Mouse (Mus musculus) gastrocnemius, adult 2 months (tissue): ENCODE data around the gene Hoga1. TPM values are rescaled to one million over a fixed set of nuclear protein-coding genes. Genes with fewer than 3 reads are reported as not detected.

Experiments used
- DNase-seq: peaks from one replicate; pipeline ENCODE4 v3.0.0; 2022
- H3K27ac ChIP-seq: fragments of 200-600 bp; 2 replicates; pipeline ENCODE4 v1.8.1; 2022; ENCODE audit warnings: mild to moderate bottlenecking
- H3K4me3 ChIP-seq: fragments of 200-600 bp; 2 replicates; pipeline ENCODE4 v1.8.1; 2022; ENCODE audit warnings: mild to moderate bottlenecking, moderate library complexity
- CTCF ChIP-seq: fragments of 200-600 bp; IDR thresholded peaks from 2 replicates; pipeline ENCODE4 v1.8.1; 2022; ENCODE audit warnings: antibody characterized with exemption, mild to moderate bottlenecking, moderate library complexity
- intact Hi-C: fragments of 180-260 bp; cut with DNase I; formaldehyde crosslinking; loops from one replicate; pipeline ENCODE4 v1.15.1; 2025
- long read RNA-seq, 2 experiments: library from polyadenylated mRNA; stranded (forward); transcript quantifications; one replicate each; pipeline ENCODE4 v2.0.0; 2021
- total RNA-seq, 2 experiments: library from RNA; stranded (reverse); gene quantifications; 2 replicates each; pipeline ENCODE4 v1.2.3; 2021

Hoga1 gene
- 1 to 10 TPM; 2.9 to 3.1 TPM for total RNA-seq
- long read RNA-seq, experiment 1, partial matches to known transcripts, result 1 of 1 reads
- long read RNA-seq, experiment 1, other reads (novel, unspliced or antisense), result 0 of 1 reads
- long read RNA-seq, experiment 2, partial matches to known transcripts, result 0 of 1 reads
- long read RNA-seq, experiment 2, other reads (novel, unspliced or antisense), result 0 of 1 reads

DNA sequence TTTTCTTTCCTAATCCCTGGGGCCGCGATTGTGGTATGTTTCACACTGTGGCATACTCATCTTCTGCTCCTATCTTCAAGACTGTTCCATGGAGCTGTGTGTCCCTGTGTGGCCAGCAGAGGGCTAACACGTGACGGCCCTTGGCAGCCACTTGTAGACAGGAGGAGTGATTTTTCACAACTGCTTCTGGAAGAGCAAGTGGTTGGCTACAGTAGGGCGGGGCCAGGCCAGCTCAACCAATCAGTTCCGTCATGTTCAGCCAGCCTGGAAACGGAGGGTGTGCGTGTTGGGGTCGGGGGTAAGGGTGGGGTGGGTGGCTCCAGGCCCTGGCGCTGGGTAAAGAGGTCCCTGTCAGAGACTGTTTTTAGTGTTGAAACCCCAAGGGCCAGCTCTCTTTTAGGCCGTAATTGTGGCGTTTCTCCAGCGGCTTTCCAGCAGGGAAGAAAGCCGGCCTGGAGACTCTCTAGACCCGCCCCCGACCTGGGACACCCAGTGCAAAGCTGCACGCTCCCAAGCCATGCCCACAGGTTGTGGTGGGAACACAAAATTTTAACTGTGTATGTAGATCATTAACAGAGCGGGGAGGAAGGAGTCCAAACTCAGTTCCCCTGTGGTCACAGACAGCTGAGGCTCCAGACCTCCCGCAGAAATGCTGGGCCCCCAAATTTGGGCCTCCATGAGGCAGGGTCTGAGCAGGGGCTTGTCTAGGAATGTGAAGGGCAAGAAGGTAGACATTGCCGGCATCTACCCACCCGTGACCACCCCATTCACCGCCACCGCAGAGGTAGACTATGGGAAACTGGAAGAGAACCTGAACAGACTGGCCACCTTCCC lies at the start of gene Hoga1:
Gene Hoga1 (plus strand): TSS at position 342 of the 834 bp plus-strand sequence.
- peak within 1 kb of the TSS; percentile 87 for H3K27ac ChIP-seq
- peak within 1 kb of the TSS; percentile 77 for H3K4me3 ChIP-seq
- TF ChIP-seq CTCF, result peak; percentile 79
- peak; percentile 89 for DNase-seq
- intact Hi-C loops, result no loop called here

DNA sequence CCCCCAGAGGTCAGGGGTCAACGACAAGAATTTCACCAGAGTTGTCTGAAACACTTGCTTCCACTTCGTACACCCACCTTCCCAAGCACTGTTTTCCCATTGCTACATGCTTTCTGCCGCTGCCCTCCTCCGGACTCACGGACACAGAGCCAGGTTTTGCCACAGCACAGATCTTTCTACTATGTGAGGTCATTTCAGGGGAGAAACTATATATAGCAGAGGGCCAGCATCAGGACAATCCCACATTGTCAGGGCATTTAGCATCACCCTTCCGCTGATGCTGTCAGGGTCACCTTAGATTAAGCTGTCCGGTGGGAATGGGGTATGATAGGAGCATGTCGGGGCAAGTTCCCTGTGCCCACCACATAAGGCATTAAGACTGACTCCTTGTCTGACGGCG lies 48.3 kb upstream of the Hoga1 start:
- TF ChIP-seq CTCF, result no peak
- H3K4me3 ChIP-seq, result no peak overlapping the region
- intact Hi-C loops, result no loop called here
- no peak overlapping the region for H3K27ac ChIP-seq
- no peak for DNase-seq

DNA sequence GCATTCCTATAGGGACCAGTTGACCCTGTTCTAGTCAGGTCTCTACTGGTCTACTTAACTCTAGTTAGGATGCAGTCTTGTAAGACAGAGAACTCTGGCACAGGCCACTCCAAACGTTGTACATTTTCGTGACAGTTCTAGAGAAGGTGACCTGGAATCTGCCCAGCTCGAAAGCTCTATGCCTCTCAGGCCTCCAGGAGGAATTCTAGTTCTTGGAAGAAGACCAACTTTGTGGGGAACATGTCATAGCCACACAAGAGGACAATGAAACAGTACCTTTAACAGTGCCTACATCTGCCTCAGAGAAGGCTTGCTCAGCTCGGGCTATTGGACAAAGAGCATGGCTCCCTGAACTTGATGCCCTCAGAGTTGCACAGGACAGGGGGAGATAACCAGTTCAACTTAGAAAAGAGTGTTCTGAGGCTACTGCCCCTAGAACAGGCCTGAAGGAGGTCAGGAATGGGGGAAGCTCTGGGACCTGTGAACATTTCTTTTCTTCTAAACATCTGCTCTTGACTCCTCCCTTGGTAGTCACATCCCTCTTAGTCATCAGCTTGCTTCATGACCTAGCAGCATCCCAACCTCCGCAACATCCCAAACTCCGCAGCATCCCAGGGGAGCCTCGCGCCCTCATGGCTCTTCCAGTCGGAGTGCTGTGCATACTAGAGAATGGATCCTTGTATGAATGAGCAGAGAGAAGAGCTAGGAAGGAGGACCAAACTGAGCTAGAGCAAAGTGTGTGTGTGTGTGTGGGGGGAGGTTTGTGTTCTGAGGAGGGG lies 46.5 kb upstream of the Hoga1 start:
- Histone ChIP-seq H3K4me3 (no peak overlapping the region), H3K27ac (peak overlapping the region; percentile 62)
- no peak for TF ChIP-seq CTCF
- DNase-seq, result no peak
- intact Hi-C loops, result no loop called here

DNA sequence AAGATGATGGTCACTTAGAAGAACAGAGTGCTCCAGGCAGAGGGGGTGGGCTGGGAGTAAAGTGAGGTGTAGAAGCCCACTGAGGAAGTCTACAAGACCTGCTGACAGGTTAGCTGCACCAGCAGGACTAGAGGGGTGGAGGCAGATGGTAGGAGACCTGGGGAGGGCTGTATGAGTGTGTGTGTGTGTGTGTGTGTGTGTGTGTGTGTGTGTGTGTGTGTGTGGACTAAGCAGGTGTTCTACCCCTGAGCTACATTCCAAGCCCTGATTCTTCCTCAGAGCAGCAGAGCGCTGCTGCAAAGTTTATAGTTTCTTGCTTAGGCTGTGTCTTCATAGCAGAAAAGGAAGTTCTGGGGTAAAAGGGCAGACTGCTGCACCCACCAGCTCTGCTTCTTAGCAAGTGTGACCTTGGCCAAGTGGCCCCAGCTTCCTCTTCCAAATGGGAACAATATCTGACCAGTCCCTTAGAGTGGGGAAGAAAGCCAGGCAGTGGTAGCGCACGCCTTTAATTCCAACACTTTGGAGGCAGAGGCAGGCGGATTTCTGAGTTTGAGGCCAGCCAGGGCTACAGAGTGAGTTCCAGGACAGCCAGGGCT lies 45.6 kb upstream of the Hoga1 start:
- no peak overlapping the region for H3K4me3 ChIP-seq
- DNase-seq, result no peak
- peak overlapping the region; percentile 82 for H3K27ac ChIP-seq
- intact Hi-C loops, result no loop called here
- TF ChIP-seq CTCF, result no peak

DNA sequence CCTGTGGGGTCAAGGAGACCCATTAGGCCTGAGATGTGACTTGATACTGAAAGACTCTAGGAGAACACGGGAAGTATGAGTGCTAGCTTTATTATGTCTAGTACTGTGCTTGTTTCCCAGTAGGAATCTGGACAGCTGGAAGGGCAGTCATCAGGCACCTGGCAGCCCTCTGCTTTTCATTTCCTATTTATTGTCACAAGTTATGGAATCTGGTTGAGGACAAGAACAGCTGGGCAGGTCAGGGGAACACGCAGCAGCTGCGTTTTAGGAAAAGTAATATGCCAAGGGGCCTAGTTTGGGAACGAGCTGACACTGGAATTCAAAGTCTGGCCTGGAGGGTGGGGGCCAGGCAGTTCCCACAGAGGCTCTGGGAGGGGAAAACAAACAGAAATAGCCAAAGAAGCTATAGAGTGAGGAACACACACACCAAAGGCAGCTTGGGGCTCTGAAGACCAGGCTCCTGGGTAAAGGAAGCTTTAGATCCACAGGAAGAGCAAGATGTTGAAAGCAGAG lies 44.9 kb upstream of the Hoga1 start:
- no peak overlapping the region for H3K4me3 ChIP-seq
- peak overlapping the region; percentile 82 for H3K27ac ChIP-seq
- intact Hi-C loops, result no loop called here
- no peak for TF ChIP-seq CTCF
- no peak for DNase-seq

DNA sequence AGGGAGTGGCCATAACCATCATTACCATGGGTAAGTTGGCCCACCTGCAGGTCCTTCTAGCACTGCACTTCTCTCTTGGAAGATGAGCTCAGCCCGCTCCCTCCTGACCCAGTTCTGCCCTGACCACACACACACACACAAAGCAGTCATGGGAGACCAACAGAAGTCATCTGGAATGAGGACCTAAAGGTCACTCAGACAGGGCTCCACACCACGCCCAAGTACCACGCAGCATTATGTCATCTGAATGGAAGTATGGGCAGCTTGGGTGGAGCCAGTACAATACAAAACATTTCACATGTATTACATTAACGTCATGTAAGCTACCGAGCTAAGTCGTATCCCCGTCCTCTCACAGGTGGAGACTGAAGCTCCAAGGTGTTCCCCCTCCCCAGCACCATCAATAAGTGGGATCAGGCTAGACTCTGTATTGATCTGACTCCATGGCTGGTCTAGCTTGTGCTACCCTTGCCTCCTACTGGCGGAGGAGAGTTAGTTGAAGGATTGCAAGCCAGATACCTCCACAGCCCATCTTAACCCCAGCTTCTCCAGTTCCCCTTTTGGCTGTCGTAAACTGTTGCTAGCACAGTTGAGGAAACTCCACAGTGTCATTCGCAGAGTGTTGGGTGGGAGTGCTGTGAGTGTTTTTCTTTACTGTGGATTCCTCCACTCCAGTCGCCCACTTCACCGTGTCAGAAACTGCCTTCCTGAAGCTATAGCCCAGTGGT lies 44.0 kb upstream of the Hoga1 start:
- no peak for TF ChIP-seq CTCF
- intact Hi-C loops, result no loop called here
- Histone ChIP-seq H3K27ac (peak overlapping the region; percentile 82), H3K4me3 (no peak overlapping the region)
- DNase-seq, result no peak

DNA sequence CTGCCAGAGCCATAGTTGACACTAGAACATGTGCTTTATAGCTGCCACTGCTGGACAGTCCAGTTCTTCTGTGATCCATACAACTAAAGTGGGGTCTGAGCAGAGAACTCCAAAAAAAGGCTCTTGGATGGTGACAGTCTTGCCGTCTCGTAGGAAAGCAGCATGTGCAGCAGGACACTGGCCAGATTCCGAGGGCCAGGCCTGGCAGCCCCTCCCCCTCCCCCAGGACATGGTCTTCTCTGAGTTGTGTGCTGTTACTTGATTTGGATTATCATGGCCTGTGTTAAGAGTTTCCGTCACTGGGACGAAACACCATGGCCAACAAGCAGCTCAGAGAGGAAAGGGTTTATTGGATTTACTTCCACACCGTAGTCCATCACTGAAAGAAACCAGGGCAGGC lies 41.2 kb upstream of the Hoga1 start:
- intact Hi-C loops, result no loop called here
- no peak for DNase-seq
- Histone ChIP-seq H3K27ac (no peak overlapping the region), H3K4me3 (no peak overlapping the region)
- TF ChIP-seq CTCF, result no peak

DNA sequence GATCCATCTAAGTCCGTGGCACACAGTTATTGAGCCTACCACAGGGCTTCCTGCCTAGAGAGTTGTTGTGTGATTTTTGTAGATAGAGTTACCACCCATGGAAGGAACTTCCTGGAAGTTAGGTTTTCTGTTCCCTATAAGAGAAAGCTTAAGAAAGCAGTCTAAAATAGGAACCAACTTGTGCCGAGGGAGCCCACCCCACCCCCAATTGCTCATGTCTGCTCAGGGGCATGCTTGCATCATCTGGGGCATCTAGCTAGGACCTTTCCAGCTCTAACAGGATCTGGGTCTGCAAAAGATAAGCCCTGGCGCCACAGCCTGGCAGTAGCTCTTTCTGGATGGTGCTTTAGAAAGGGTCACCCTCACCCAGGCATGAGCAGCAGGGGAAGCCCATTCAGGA lies 39.8 kb upstream of the Hoga1 start:
- TF ChIP-seq CTCF, result no peak
- Histone ChIP-seq H3K4me3 (no peak overlapping the region), H3K27ac (peak overlapping the region; percentile 46)
- DNase-seq, result no peak
- intact Hi-C loops, result no loop called here

DNA sequence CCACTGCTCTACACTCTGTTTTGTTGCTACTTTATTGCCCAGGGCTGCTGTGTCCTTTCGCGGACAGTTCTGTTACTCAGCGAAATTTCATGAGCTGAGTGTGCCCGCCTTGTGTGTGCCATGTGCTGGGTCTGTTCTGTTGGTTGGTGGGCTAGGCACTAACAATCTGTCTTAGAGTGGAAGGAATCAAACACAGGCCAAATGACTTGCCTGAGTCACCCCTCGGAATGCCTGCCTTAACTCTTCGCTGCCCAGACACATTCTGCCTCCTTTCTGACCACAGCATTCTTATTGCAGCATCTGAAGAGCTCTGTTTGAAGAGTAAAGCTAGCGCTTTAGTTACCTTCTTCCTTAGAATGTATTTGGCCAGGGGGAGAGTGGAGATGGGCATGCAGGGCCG lies 38.8 kb upstream of the Hoga1 start:
- Histone ChIP-seq H3K27ac (no peak overlapping the region), H3K4me3 (no peak overlapping the region)
- intact Hi-C loops, result no loop called here
- TF ChIP-seq CTCF, result no peak
- no peak for DNase-seq

DNA sequence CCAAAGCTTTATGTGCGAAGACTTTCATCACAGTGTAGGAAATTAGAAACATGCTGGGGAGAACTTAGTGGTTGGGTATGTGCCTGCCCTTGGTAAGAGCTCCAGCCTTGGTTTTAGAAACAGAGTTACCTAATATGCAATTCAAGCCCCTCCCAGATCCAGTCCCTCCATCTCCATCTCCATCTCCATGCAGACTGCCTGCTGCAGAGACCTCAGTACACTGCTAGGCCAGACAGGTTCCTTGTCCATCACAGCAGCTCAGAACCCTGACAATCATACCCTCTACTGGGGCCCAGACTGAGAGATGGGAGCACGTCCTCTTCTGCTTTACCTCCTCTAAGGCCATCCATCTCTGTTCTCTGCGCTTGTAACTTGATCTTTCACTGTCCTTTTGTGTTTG lies 36.8 kb upstream of the Hoga1 start:
- H3K27ac ChIP-seq, result 0 out of 2 replicates have a peak overlapping the region, but pooled peaks have one; percentile 20
- TF ChIP-seq CTCF, result no peak
- H3K4me3 ChIP-seq, result no peak overlapping the region
- intact Hi-C loops, result no loop called here
- DNase-seq, result no peak

DNA sequence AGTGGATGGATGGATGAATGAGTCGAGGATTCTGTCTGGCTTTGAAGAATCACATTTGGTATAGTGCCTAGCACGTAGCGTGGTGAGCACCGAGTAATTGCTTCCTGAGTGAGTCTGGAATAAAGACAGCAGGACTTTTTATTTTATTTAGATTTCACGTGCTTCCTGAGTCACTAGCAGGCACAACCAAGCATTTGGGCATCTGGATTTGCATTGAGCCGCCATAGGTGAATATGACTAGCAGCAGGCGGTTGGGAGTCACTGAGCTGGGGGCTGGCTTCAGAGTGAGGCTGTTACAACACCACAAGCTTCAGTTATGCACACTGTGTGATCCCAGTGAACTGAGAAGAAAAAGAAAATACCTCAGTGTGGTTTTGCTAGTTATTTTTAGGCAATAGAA lies 36.3 kb upstream of the Hoga1 start:
- Histone ChIP-seq H3K27ac (no peak overlapping the region), H3K4me3 (no peak overlapping the region)
- intact Hi-C loops, result no loop called here
- DNase-seq, result no peak
- TF ChIP-seq CTCF, result no peak

DNA sequence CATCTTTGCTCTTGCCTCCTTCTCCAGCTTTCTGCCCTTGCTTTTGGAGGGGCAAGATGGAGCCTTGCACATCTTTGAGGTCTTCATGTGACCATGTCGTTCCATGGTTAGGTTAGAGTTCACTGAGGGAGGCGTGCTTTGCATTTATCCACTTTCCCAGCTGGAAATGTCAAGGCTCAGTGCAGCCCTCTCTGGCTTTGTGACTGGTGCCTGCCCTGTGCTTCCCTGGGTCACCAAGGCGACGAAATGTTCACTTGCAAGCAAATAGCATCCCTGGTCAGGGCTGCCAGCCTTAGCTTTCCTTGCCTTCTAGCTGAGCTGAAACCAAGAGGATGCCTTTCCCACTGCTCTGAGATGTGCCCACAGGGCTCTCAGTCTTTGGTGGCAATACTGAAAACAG lies 35.0 kb upstream of the Hoga1 start:
- H3K4me3 ChIP-seq, result no peak overlapping the region
- TF ChIP-seq CTCF, result no peak
- no peak for DNase-seq
- intact Hi-C loops, result no loop called here
- no peak overlapping the region for H3K27ac ChIP-seq
